ENCODE assay signal across 12 mouse cellular contexts in genomic region chr5:134964655-134965054, GRCm38 (mm10). TPM values are rescaled to one million over a fixed set of nuclear protein-coding genes. Genes with fewer than 3 reads are reported as not detected.
A peak's percentile ranks its signal among the peaks of the same experiment; 100 is the strongest.
DNase-seq lines count a peak whose midpoint lies in the region; ATAC-seq and TF ChIP-seq lines count a peak whose summit lies in the region.
"Not testable (repeated sequence)": the region's sequence is repeated elsewhere in the genome, so short reads cannot be mapped to it uniquely, and the experiment has no call there.
"Had no signal": no experiment of that assay in that cellular context is flagged by ENCODE, and none has a peak within 500 bp of the region (broad histone marks: within the 10 kb centered on the region; RNA-seq: fewer than 3 reads in every experiment).

No protein-coding gene starts in this region.

- ATAC-seq in Patski; kidney, postnatal 0 days (replicated peaks; ENCODE audit: low FRiP score, low read depth); liver, postnatal 0 days: not testable (repeated sequence)

- peak; percentile 60 for DNase-seq in 416B (ENCODE audit: low read depth)
- not testable (repeated sequence) for DNase-seq in Patski (ENCODE audit: low read depth, low spot score); kidney, postnatal 0 days (ENCODE audit: low spot score); liver, postnatal 0 days

- POLR2A ChIA-PET in Patski (lab: Charles Lee) = interaction anchor here (3.4 kb wide), 1 partner anchor 31 kb away, joined by 17 read pairs; the partner anchor contains the start of gene Mettl27

- not testable (repeated sequence) for H3K4me3 ChIP-seq in ES-Bruce4 (ENCODE audit: low read depth, low read length); kidney, postnatal 0 days (replicated peaks; ENCODE audit: low read depth, low read length); liver, postnatal 0 days (ENCODE audit: low read depth, low read length)

- in situ Hi-C loops in Patski (cut with MboI; ENCODE audit: low pct_unique_long_range_greater_than_20kb) = loop anchor here (5.0 kb wide), 2 partner anchors 47 to 212 kb away; partner anchors contain the start of gene Cldn13

- not testable (repeated sequence) for H3K9me3 ChIP-seq in ES-Bruce4 (replicated peaks; ENCODE audit: control insufficient read depth, insufficient read depth, low read length, poor library complexity, severe bottlenecking); kidney, postnatal 0 days (replicated peaks; ENCODE audit: low read length); liver, postnatal 0 days (ENCODE audit: low read length)

- TF ChIP-seq CTCF in ES-Bruce4 (IDR thresholded peaks at IDR 0.05; ENCODE audit: low read depth, low read length) (peak; percentile 38), Patski (IDR thresholded peaks at IDR 0.05) (peak; percentile 51)
- peak; percentile 12; the same call in 1 of the 2 replicates for TF ChIP-seq CTCF in kidney, postnatal 0 days (IDR thresholded peaks at IDR 0.05; ENCODE audit: low read depth)
- TF ChIP-seq CTCF in liver, postnatal 0 days (IDR thresholded peaks at IDR 0.05; ENCODE audit: low read depth) = peak; percentile 30

- TF ChIP-seq POLR2A in ES-Bruce4 (IDR thresholded peaks at IDR 0.05; ENCODE audit: insufficient read depth, low read length) = not testable (repeated sequence)

- CTCF ChIA-PET in Patski (lab: Charles Lee) = interaction anchor here (1.7 to 9.8 kb wide), 4 partner anchors 30 to 56 kb away, joined by 4 to 101 read pairs (median 48); partner anchors contain the start of genes Cldn13, Mettl27 and Tmem270

- TF ChIP-seq EP300 in ES-Bruce4 (IDR thresholded peaks at IDR 0.05; ENCODE audit: insufficient read depth, low read depth, low read length); liver, postnatal 0 days (IDR thresholded peaks at IDR 0.05; ENCODE audit: low read depth): not testable (repeated sequence)

- H3K27ac ChIP-seq in ES-Bruce4 (ENCODE audit: insufficient read depth, low read length); kidney, postnatal 0 days; liver, postnatal 0 days (ENCODE audit: low read depth): not testable (repeated sequence)

- H3K27me3 ChIP-seq in ES-Bruce4 (ENCODE audit: control insufficient read depth, insufficient read depth, low read length, poor library complexity, severe bottlenecking); Patski; kidney, postnatal 0 days (ENCODE audit: insufficient read depth, low read length); liver, postnatal 0 days (ENCODE audit: insufficient read depth, low read length): not testable (repeated sequence)

- not testable (repeated sequence) for H3K36me3 ChIP-seq in ES-Bruce4 (ENCODE audit: control insufficient read depth, insufficient read depth, low read length, poor library complexity, severe bottlenecking); kidney, postnatal 0 days (ENCODE audit: insufficient read depth, low read length); liver, postnatal 0 days (replicated peaks; ENCODE audit: insufficient read depth, low read length)

- peaks cover 15% of the 10 kb centered on the region for H3K4me1 ChIP-seq in ES-Bruce4 (ENCODE audit: control insufficient read depth, insufficient read depth, low read length)
- not testable (repeated sequence) for H3K4me1 ChIP-seq in kidney, postnatal 0 days (replicated peaks; ENCODE audit: insufficient read depth, low read length); liver, postnatal 0 days (ENCODE audit: insufficient read depth)

- H3K9ac ChIP-seq in ES-Bruce4 (ENCODE audit: low read depth, poor library complexity, severe bottlenecking); kidney, postnatal 0 days (ENCODE audit: low read depth, low read length); liver, postnatal 0 days (replicated peaks): not testable (repeated sequence)

- H3K4me2 ChIP-seq in kidney, postnatal 0 days (ENCODE audit: low read length); liver, postnatal 0 days (ENCODE audit: low read depth, low read length): not testable (repeated sequence)

RNA-seq across cellular contexts. Expression of gene Cldn4, which starts 17.9 kb away (rescaled TPM):
- 259 and 279 TPM in 2 replicates for polyA plus RNA-seq in ES-Bruce4 (2011; ENCODE audit: insufficient read depth, insufficient read length, low read depth, missing spikeins)
- polyA plus RNA-seq in Patski (2021) = 0.09 TPM
- polyA plus RNA-seq in kidney, postnatal 0 days (2015; fragmentation: Nextera tagmentation; extraction: Ambion mirVana) = 55.7 and 59.1 TPM in 2 replicates
- polyA plus RNA-seq in liver, postnatal 0 days (2015; fragmentation: Nextera tagmentation; extraction: Ambion mirVana) = 0.13 and 0.32 TPM in 2 replicates
- polyA plus RNA-seq: adrenal gland, adult 2 months; erythroblast, embryonic 14.5 days; forebrain, embryonic 14.5 days; forebrain, embryonic 16.5 days had no signal

RNA-seq across cellular contexts. Expression of gene Cldn3, which starts 21.4 kb away (rescaled TPM):
- polyA plus RNA-seq in ES-Bruce4 (2011; ENCODE audit: insufficient read depth, insufficient read length, low read depth, missing spikeins) (22.4 and 26.3 TPM in 2 replicates), Patski (2021) (not detected)
- 72.4 and 72.9 TPM in 2 replicates for polyA plus RNA-seq in kidney, postnatal 0 days (2015; fragmentation: Nextera tagmentation; extraction: Ambion mirVana)
- polyA plus RNA-seq in liver, postnatal 0 days (2015; fragmentation: Nextera tagmentation; extraction: Ambion mirVana) = 65.0 and 73.7 TPM in 2 replicates
- polyA plus RNA-seq: C2C12 had no signal

RNA-seq across cellular contexts. Expression of gene Mettl27, which starts 32.5 kb away (rescaled TPM):
- 36.3 and 37.5 TPM in 2 replicates for polyA plus RNA-seq in ES-Bruce4 (2011; ENCODE audit: insufficient read depth, insufficient read length, low read depth, missing spikeins)
- 27.5 TPM for polyA plus RNA-seq in Patski (2021)
- 41.5 and 43.4 TPM in 2 replicates for polyA plus RNA-seq in kidney, postnatal 0 days (2015; fragmentation: Nextera tagmentation; extraction: Ambion mirVana)
- polyA plus RNA-seq in liver, postnatal 0 days (2015; fragmentation: Nextera tagmentation; extraction: Ambion mirVana) = 17.3 and 21.7 TPM in 2 replicates

RNA-seq across cellular contexts. Expression of gene Abhd11, which starts 44.3 kb away (rescaled TPM):
- polyA plus RNA-seq in ES-Bruce4 (2011; ENCODE audit: insufficient read depth, insufficient read length, low read depth, missing spikeins) = 45.8 and 48.4 TPM in 2 replicates
- polyA plus RNA-seq in Patski (2021) = 82.8 TPM
- polyA plus RNA-seq in kidney, postnatal 0 days (2015; fragmentation: Nextera tagmentation; extraction: Ambion mirVana) = 93.7 and 94.5 TPM in 2 replicates
- 47.9 and 49.2 TPM in 2 replicates for polyA plus RNA-seq in liver, postnatal 0 days (2015; fragmentation: Nextera tagmentation; extraction: Ambion mirVana)

RNA-seq across cellular contexts. Expression of gene Cldn13, which starts 49.3 kb away (rescaled TPM):
- polyA plus RNA-seq in ES-Bruce4 (2011; ENCODE audit: insufficient read depth, insufficient read length, low read depth, missing spikeins) (not detected in 2 replicates), Patski (2021) (not detected)
- polyA plus RNA-seq in kidney, postnatal 0 days (2015; fragmentation: Nextera tagmentation; extraction: Ambion mirVana) = 0.14 TPM in 1 of 2 replicates, not detected in the other
- polyA plus RNA-seq in liver, postnatal 0 days (2015; fragmentation: Nextera tagmentation; extraction: Ambion mirVana) = 138 and 152 TPM in 2 replicates
- polyA plus RNA-seq: adrenal gland, adult 2 months; C2C12; embryonic facial prominence, embryonic 15.5 days; forebrain, embryonic 16.5 days; frontal cortex, adult 2 months had no signal

Comparison
In these comparisons a context has a peak if more than half of its experiments do, and no peak if none do; other contexts are left out.
1. RNA of gene Cldn4, which starts 17.9 kb away (polyA plus RNA-seq): 259 to 279 TPM in ES-Bruce4 and 55.7 to 59.1 TPM in kidney, postnatal 0 days; 0.13 to 0.32 TPM in liver, postnatal 0 days and 0.09 TPM in Patski (single experiment); every median in the first group is over 10 times any median in the second.
2. RNA of gene Cldn3, which starts 21.4 kb away (polyA plus RNA-seq): 72.4 to 72.9 TPM in kidney, postnatal 0 days, 65.0 to 73.7 TPM in liver, postnatal 0 days and 22.4 to 26.3 TPM in ES-Bruce4; not detected in Patski (single experiment); every median in the first group is over 10 times any median in the second.
3. Peak in every context shown above with its lines, with median percentiles within 50 percentile points of each other: CTCF ChIP-seq.